Mouse (Mus musculus) C2C12 (cell line): ENCODE results near the gene Gm49661.

ENCODE experiments used
- CTCF ChIP-seq: IDR thresholded peaks from one replicate; pipeline ENCODE4 v1.5.1; 2011; ENCODE audit not compliant: control insufficient read depth, insufficient read depth, insufficient read length
- USF1 ChIP-seq: IDR thresholded peaks from one replicate; pipeline ENCODE4 v1.6.1; 2011; ENCODE audit warnings: low read depth, mild to moderate bottlenecking, control low read depth, moderate library complexity

- no peak for TF ChIP-seq CTCF
- no peak for TF ChIP-seq USF1
Observed at GRCm38 (mm10) chr8:84968650-84969049, 583 bp downstream of the Gm49661 start.
